12 mouse cellular contexts compared by ENCODE assay signal in genomic region chr10:130536101-130536500, GRCm38 (mm10). TPM values are rescaled to one million over a fixed set of nuclear protein-coding genes. Genes with fewer than 3 reads are reported as not detected.
A peak's percentile ranks its signal among the peaks of the same experiment; 100 is the strongest.
DNase-seq lines count a peak whose midpoint lies in the region; ATAC-seq lines count a peak whose summit lies in the region.
"Had no signal": no experiment of that assay in that cellular context is flagged by ENCODE, and none has a peak within 500 bp of the region (broad histone marks: within the 10 kb centered on the region; RNA-seq: fewer than 3 reads in every experiment).

No protein-coding gene starts in this region.

- no peaks in the 10 kb centered on the region for H3K9me3 ChIP-seq in hindbrain, embryonic 11.5 days (ENCODE audit: control insufficient read depth, low read length)
- H3K9me3 ChIP-seq: heart, embryonic 13.5 days; limb, embryonic 15.5 days had no signal

- DNase-seq in left cerebral cortex, postnatal 4 days, result peak; percentile 28
- no peak for DNase-seq in left cerebral cortex, postnatal 14 days (ENCODE audit: low spot score in 2 of 2)
- DNase-seq in MN1 (ENCODE audit: low spot score), result peak; percentile 42
- DNase-seq in retina, embryonic 14.5 days (ENCODE audit: low spot score), result peak; percentile 18
- no peak for DNase-seq in hindbrain, embryonic 11.5 days (ENCODE audit: low spot score)
- no peak for DNase-seq in frontal cortex, postnatal 14 days (ENCODE audit: low spot score in 2 of 2)
- DNase-seq in urinary bladder, adult 2 months (ENCODE audit: low spot score), result no peak

- no peaks in the 10 kb centered on the region for H3K36me3 ChIP-seq in hindbrain, embryonic 11.5 days (ENCODE audit: control insufficient read depth, insufficient read depth, low read length)
- H3K36me3 ChIP-seq: heart, embryonic 13.5 days; limb, embryonic 15.5 days had no signal

- no peaks in the 10 kb centered on the region for H3K27me3 ChIP-seq in hindbrain, embryonic 11.5 days (ENCODE audit: control insufficient read depth, insufficient read depth, low read length)
- H3K27me3 ChIP-seq: heart, embryonic 13.5 days; limb, embryonic 15.5 days had no signal

- no peak overlapping the region for H3K4me2 ChIP-seq in hindbrain, embryonic 11.5 days (replicated peaks; ENCODE audit: low read depth, low read length)
- H3K4me2 ChIP-seq: heart, embryonic 13.5 days; limb, embryonic 15.5 days had no signal

- no peaks in the 10 kb centered on the region for H3K4me1 ChIP-seq in hindbrain, embryonic 11.5 days (replicated peaks; ENCODE audit: control insufficient read depth, insufficient read depth, low read length)
- H3K4me1 ChIP-seq: heart, embryonic 13.5 days; limb, embryonic 15.5 days had no signal

- 80% methylated on average over 3 of the region's 3 CpGs for WGBS in hindbrain, embryonic 11.5 days

- ATAC-seq in granulocyte monocyte progenitor cell, adult 5-6 weeks (replicated peaks; ENCODE audit: poor library complexity, severe bottlenecking), result peak; percentile 56
- ATAC-seq in hindbrain, embryonic 11.5 days (ENCODE audit: low FRiP score), result no peak

- intact Hi-C loops in left cerebral cortex, postnatal 4 days (cut with DNase I), result no loop called here
- intact Hi-C loops in left cerebral cortex, postnatal 14 days (cut with DNase I), result no loop called here

- H3K27ac ChIP-seq in hindbrain, embryonic 11.5 days (ENCODE audit: low read depth, low read length), result no peak overlapping the region
- H3K27ac ChIP-seq: heart, embryonic 13.5 days; limb, embryonic 15.5 days had no signal

- no peak overlapping the region for H3K4me3 ChIP-seq in hindbrain, embryonic 11.5 days (ENCODE audit: low read depth, low read length)
- H3K4me3 ChIP-seq: heart, embryonic 13.5 days; limb, embryonic 15.5 days had no signal

- no peak overlapping the region for H3K9ac ChIP-seq in hindbrain, embryonic 11.5 days (ENCODE audit: low read depth, low read length)
- H3K9ac ChIP-seq: heart, embryonic 13.5 days; limb, embryonic 15.5 days had no signal

RNA-seq across cellular contexts. Expression of gene Vmn2r87, which starts 38.9 kb away (rescaled TPM):
- total RNA-seq in left cerebral cortex, postnatal 4 days (2021), result under 1 TPM; 0.32 to 0.66 TPM
- 1 to 10 TPM in 1 of 2 experiments, under 1 TPM in 1; 0.82 to 1.4 TPM for total RNA-seq in left cerebral cortex, postnatal 14 days (2021)
- not detected in 2 replicates for total RNA-seq in granulocyte monocyte progenitor cell, adult 5-6 weeks (2014; fragmentation: Nextera tagmentation)
- total RNA-seq in granulocyte monocyte progenitor cell, adult 5-6 weeks (2017), result not detected in 2 replicates
- polyA plus RNA-seq in hindbrain, embryonic 11.5 days (2014; fragmentation: Nextera tagmentation; extraction: Ambion mirVana), result 0.05 and 0.10 TPM in 2 replicates
- polyA plus RNA-seq in urinary bladder, adult 2 months (2012; rRNA removed), result 0.04 TPM in 1 of 2 replicates, not detected in the other
- total RNA-seq: neutrophil, adult 5-6 weeks had no signal
- polyA plus RNA-seq: heart, embryonic 13.5 days; limb, embryonic 15.5 days; testis, adult 2 months had no signal

Comparison
In these comparisons a context has a peak if more than half of its experiments do, and no peak if none do; other contexts are left out.
1. DNase-seq: peak in left cerebral cortex, postnatal 4 days (single experiment), MN1 (single experiment) and retina, embryonic 14.5 days (single experiment); none in left cerebral cortex, postnatal 14 days (0 of 2), hindbrain, embryonic 11.5 days (single experiment), frontal cortex, postnatal 14 days (0 of 2) and urinary bladder, adult 2 months (single experiment).